Mouse (Mus musculus): ENCODE results near the gene Sap30bp.

Sap30bp gene

GRCm38 (mm10) chr11:115933108-115933746 lies at the start of gene Sap30bp, which contains the start of gene Recql5:
Gene Sap30bp, plus strand, starts transcription at chr11:115933282.
Gene Recql5, minus strand, starts transcription at chr11:115933477.
- WGBS, result under 1% methylated on average over 28 of the region's 28 CpGs

- 94% methylated on average over 3 of the region's 3 CpGs for WGBS
These were observed 48.7 kb upstream of the Sap30bp start for GRCm38 (mm10) chr11:115884361-115884760.

GRCm38 (mm10) chr11:115885281-115885680 lies 47.8 kb upstream of the Sap30bp start:
- WGBS, result 78% methylated on average over 11 of the region's 11 CpGs

GRCm38 (mm10) chr11:115886446-115886845 lies 46.6 kb upstream of the Sap30bp start:
- WGBS, result 89% methylated on average over 11 of the region's 11 CpGs

GRCm38 (mm10) chr11:115888020-115888419 lies 45.1 kb upstream of the Sap30bp start:
- WGBS, result 85% methylated on average over 5 of the region's 5 CpGs

GRCm38 (mm10) chr11:115889159-115889558 lies 43.9 kb upstream of the Sap30bp start:
- 89% methylated on average over 6 of the region's 6 CpGs for WGBS

GRCm38 (mm10) chr11:115892213-115892612 lies 40.9 kb upstream of the Sap30bp start:
- WGBS, result 85% methylated on average over 6 of the region's 6 CpGs

GRCm38 (mm10) chr11:115893071-115893470 lies 40.0 kb upstream of the Sap30bp start:
- 93% methylated on average over 9 of the region's 9 CpGs for WGBS

GRCm38 (mm10) chr11:115894755-115895520 lies 38.1 kb upstream of the Sap30bp start:
- WGBS, result 87% methylated on average over 14 of the region's 14 CpGs

GRCm38 (mm10) chr11:115898446-115898845 lies 34.6 kb upstream of the Sap30bp start:
- 82% methylated on average over 7 of the region's 7 CpGs for WGBS

- 44% methylated on average over 4 of the region's 4 CpGs for WGBS
These were observed 34.2 kb upstream of the Sap30bp start for GRCm38 (mm10) chr11:115898886-115899285.

- 73% methylated on average over 16 of the region's 16 CpGs for WGBS
These were observed 33.4 kb upstream of the Sap30bp start, which contains the start of gene Smim5 for GRCm38 (mm10) chr11:115899486-115900266. Gene Smim5, plus strand, starts transcription at chr11:115899966.

- 87% methylated on average over 8 of the region's 8 CpGs for WGBS
These were observed 32.3 kb upstream of the Sap30bp start for GRCm38 (mm10) chr11:115900561-115901337.

GRCm38 (mm10) chr11:115901338-115902161 lies 31.5 kb upstream of the Sap30bp start:
- 94% methylated on average over 9 of the region's 9 CpGs for WGBS

GRCm38 (mm10) chr11:115902177-115902576 lies 30.9 kb upstream of the Sap30bp start:
- WGBS, result 69% methylated on average over 5 of the region's 5 CpGs

- WGBS, result 83% methylated on average over 1 of the region's 1 CpGs
These were observed 30.3 kb upstream of the Sap30bp start for GRCm38 (mm10) chr11:115902831-115903230.

- 72% methylated on average over 11 of the region's 11 CpGs for WGBS
These were observed 29.5 kb upstream of the Sap30bp start for GRCm38 (mm10) chr11:115903384-115904230.

- 86% methylated on average over 8 of the region's 8 CpGs for whole genome bisulfite sequencing
These were observed 28.7 kb upstream of the Sap30bp start for GRCm38 (mm10) chr11:115904231-115904955.

All from cerebral cortex, adult 2 months (tissue).